In the genomic region with DNA sequence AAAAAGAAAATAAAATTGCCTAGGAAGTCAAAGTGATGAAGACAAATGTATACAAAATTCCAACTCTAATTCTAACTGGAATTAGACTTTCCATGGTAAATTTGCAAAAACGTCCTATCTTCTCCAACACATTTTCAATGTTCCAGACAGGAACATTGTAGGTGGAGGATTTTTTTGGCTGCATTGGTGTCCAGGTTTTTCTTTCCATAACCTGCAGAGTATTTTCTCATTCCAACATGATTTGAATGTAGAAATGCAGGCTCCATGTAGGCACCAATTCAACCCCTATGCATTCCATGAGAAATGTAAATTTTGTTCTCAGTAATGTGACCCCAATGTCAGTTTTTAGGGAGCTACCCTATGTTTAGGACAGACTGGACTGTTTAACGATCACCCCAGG, we compare ENCODE assay signal across 34 mouse cellular contexts.
"Had no signal": no experiment of that assay in that cellular context is flagged by ENCODE, and none has a peak within 500 bp of the region (broad histone marks: within the 10 kb centered on the region; RNA-seq: fewer than 3 reads in every experiment).

No protein-coding gene starts in this region.

- H3K36me3 ChIP-seq: heart, embryonic 12.5 days; heart, embryonic 13.5 days; heart, embryonic 15.5 days; hindbrain, embryonic 10.5 days; hindbrain, embryonic 13.5 days; hindbrain, embryonic 15.5 days; intestine, embryonic 15.5 days; kidney, embryonic 15.5 days had no signal

- H3K4me1 ChIP-seq: heart, embryonic 12.5 days; heart, embryonic 13.5 days; heart, embryonic 15.5 days; hindbrain, embryonic 10.5 days; hindbrain, embryonic 13.5 days; hindbrain, embryonic 15.5 days; intestine, embryonic 15.5 days; kidney, embryonic 15.5 days had no signal

- H3K4me3 ChIP-seq: heart, embryonic 12.5 days; heart, embryonic 13.5 days; heart, embryonic 15.5 days; hindbrain, embryonic 10.5 days; hindbrain, embryonic 13.5 days; hindbrain, embryonic 15.5 days; intestine, embryonic 15.5 days; kidney, embryonic 15.5 days; layer of hippocampus, adult 2 months; left cerebral cortex, adult 2 months had no signal

- H3K4me2 ChIP-seq: heart, embryonic 11.5 days; heart, embryonic 12.5 days; heart, embryonic 13.5 days; heart, embryonic 15.5 days; hindbrain, embryonic 13.5 days; hindbrain, embryonic 14.5 days; hindbrain, embryonic 15.5 days; intestine, embryonic 15.5 days; kidney, embryonic 15.5 days had no signal

- ATAC-seq: hindbrain, embryonic 16.5 days; hindbrain, postnatal 0 days; inflammation-experienced regulatory T-cells, adult 6 months; intestine, embryonic 15.5 days; intestine, embryonic 16.5 days; intestine, postnatal 0 days had no signal

- H3K9me3 ChIP-seq: heart, embryonic 12.5 days; heart, embryonic 13.5 days; heart, embryonic 15.5 days; hindbrain, embryonic 10.5 days; hindbrain, embryonic 13.5 days; hindbrain, embryonic 15.5 days; intestine, embryonic 15.5 days; kidney, embryonic 15.5 days had no signal

- H3K27me3 ChIP-seq: heart, embryonic 12.5 days; heart, embryonic 13.5 days; heart, embryonic 15.5 days; hindbrain, embryonic 13.5 days; hindbrain, embryonic 15.5 days; intestine, embryonic 15.5 days; kidney, embryonic 15.5 days had no signal

- H3K9ac ChIP-seq: heart, embryonic 12.5 days; heart, embryonic 13.5 days; heart, embryonic 15.5 days; hindbrain, embryonic 13.5 days; hindbrain, embryonic 14.5 days; hindbrain, embryonic 15.5 days; intestine, embryonic 15.5 days; kidney, embryonic 15.5 days had no signal

- DNase-seq: heart, postnatal 10 days; heart, postnatal 14 days; heart, postnatal 36 days; heart, postnatal 4 days; kidney, adult 11 months; kidney, adult 18-20 months; kidney, adult 2 months; kidney, adult 8-10 months; kidney, adult 9 months; kidney, postnatal 10 days; kidney, postnatal 14 days; kidney, postnatal 25 days; kidney, postnatal 36 days; kidney, postnatal 4 days; layer of hippocampus, adult 9-11 months; layer of hippocampus, postnatal 36 days had no signal

- H3K27ac ChIP-seq: heart, embryonic 13.5 days; heart, embryonic 15.5 days; hindbrain, embryonic 10.5 days; hindbrain, embryonic 13.5 days; hindbrain, embryonic 14.5 days; hindbrain, embryonic 15.5 days; hindbrain, postnatal 0 days; intestine, embryonic 15.5 days; kidney, embryonic 15.5 days; kidney, postnatal 0 days; layer of hippocampus, adult 2 months; left cerebral cortex, adult 2 months had no signal
